Mouse (Mus musculus): Measurements from ENCODE around the gene Pde4c. TPM values are rescaled to one million over a fixed set of nuclear protein-coding genes. Genes with fewer than 3 reads are reported as not detected.

Gene Pde4c
- total RNA-seq, 2 experiments from 2014 or later = 0.56 to 0.66 TPM

DNA sequence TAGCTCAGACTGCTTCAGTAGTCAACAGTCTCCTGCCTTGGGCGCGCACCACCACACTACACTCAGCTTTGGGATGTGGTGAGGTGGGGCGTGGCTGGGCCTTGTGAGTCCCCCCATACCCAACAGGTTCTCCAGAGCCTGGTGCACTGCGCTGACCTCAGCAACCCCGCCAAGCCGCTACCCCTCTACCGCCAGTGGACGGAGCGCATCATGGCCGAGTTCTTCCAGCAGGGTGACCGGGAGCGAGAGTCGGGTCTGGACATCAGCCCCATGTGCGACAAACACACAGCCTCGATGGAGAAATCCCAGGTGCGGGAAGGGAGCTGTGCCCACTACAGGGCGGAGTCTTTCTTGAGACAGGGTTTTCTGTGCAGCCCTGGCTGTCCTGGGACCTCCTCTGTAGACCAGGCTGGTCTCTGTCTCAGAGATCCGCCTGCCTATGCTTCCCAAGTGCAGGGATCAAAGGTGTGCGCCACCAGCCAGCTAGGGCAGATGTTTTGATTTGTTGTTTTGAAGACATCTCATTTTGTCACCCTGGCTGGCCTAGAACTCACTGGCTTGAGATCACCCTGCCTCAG is 25.7 kb downstream of the Pde4c start:
- intact Hi-C loops (cut with DNase I) = no loop called here

DNA sequence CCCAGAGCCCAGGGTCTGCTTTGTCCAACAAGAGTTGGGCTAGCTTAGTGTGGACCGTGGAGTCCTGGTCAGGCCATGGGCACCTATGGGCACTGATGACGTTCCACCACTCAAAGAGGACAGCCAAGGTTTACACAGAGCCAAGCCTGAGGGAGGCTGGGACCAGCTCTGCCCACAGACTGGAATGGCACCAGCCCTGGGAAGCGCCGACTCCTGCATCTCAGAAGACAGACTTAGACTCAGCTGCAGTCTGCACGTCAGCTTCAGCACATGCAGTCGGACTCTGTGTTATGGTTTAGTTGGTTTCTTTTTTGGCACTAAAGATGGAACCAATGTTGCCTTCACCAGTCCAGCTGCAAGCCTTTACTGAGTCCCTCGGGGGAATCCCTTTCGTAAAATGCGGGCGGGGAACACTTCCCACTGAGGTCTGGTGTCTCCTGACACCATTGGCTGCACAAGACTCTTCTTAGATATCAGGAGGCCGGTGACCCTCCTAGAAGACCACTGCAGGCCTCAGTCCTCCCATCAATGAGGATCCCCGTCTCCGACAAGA is 26.7 kb downstream of the Pde4c start:
- intact Hi-C loops (cut with DNase I) = no loop called here
- DNase-seq = no peak

More for the DNA sequence above, 25.7 kb downstream of the Pde4c start:
- no peak for DNase-seq

DNA sequence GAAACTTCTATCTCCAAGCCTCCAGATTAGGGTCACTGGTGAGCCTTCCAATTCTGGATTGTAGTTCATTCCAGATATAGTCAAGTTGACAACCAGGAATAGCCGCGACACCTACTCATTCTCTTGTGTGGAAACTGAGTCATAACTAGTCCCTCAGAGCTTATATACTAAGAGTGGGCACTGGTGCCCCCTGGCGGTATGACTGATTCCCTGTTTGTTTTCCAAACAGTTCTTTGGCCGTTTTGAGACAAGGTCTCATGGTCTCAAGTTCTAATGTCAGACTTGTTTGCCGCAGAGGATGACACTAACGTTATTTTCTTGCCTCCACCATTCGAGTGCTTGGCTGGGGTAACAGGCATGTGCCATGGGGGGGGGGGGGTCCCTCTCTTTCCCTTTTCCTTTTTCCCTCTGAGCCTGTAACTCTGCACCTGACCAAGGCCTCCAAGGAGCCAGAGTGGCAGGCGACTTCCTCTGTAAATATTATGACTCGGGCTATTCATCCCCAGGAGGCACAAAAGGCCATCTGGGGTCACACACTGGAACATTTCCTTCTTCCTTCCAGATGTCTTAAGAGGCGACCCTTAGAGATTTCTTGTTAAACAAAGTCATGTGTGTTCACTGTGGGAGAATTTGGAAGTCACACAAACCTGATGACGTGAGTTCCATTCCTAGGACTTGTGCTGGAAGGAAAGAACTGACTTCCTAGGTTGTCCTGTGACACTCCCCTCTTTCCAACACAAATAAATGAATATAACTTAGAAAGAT is 28.7 kb downstream of the Pde4c start:
- DNase-seq = peak; percentile 79
- intact Hi-C loops (cut with DNase I) = loop anchor here (2.0 kb wide), 1 partner anchor 31 kb away; no protein-coding TSS in a partner anchor

DNA sequence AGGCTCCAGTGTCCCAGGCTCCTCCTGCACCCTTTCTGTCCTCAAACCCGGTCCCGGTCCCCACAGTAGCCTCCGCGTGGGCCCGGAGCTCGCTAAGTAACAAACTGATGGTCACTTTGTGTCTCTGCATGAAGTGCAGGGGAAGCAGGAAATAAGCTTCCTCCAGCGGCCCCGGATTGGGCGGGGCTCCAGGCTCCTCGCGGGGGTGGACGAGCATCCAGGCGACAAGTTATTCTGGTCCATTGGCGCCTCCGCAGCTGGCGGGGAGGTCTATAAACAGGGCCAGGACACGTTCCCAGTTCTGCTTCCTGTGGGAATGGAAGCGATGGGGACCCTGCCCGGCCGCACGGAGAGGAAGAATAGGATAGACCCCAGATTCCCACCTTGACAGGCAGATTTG is 29.6 kb downstream of the Pde4c start:
- peak; percentile 73 for DNase-seq
- intact Hi-C loops (cut with DNase I) = loop anchor here (2.0 kb wide), 1 partner anchor 32 kb away; no protein-coding TSS in a partner anchor

DNA sequence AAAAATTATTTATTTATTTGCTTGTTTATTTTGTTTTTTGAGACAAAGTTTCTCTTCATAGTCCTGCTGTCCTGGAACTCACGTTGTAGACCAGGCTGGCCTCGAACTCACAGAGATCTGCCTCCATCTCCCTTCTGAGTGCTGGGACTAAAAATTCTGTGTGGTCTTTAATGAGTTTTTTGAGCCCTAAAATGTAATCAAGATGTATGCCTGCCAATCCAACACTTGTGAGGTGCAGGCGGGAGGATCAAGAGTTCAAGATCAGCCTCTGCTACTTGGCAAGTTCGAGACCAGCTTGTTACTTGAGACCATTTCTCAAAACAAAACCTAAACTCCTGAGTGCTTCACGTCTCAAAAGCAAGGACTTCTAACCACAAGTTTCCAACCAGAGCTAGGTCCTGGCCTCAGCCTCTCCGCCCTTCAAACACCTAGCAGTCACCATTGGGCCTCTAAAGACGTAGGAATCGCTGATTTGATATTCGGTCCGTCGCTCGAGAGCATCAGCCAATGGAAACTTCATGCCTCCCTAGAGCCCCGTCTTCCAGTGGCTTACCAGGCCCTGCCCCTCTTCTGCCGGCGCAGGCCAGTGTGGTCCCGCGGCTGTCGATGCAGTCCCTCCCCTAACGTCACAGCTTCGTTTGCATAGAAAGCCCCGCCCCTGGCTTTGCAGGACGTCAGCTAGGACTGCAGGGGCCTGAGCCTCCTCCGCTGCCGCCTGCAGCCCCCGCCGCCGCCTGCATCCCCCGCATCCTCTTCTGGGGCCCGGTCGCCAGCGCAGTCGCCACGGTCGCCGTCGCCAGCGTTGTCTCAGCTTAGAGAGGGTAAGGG is 30.7 kb downstream of the Pde4c start, which contains the start of gene Rab3a:
Gene Rab3a, plus strand, starts transcription at position 637 of the 828 bp plus-strand sequence.
- intact Hi-C loops (cut with DNase I) = no loop called here
- DNase-seq = peak; percentile 98

DNA sequence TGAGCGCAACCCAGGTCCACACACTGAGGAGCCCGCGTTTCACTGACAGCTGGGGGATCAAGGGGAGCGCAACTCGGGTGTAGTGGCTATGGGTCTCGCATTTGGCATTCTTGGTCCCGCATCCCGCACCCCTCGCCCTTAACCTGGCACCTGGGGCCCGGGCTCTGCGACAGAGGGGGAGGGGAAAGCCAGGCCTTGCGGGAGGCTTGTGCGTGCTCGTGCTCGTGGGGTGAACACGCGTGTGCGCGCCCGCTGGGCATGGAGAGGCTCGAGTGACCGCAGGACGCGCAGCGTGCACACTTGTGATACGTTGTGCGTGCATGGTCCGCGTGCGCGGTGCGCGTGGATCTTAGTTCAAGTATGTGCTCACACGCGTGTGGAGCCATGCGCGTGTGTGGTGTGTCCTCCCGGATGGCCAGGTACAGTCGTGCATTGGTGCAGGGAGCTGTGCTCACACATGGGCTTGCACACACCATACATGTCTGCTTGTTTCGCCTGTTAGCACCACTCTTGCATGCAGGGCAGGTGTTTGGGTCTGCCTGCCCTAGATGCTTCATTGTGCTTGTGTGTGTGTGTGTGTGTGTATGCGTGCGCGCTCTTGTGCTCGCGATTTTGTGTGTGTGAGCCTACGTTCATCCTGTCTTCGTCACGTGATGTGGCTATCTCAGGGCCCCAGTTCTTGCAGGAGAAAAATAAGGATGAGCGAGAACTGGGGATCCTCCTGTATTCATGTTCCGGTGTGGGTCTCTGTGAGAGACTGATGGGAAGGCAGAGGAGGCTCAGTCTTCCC is 31.5 kb downstream of the Pde4c start:
- intact Hi-C loops (cut with DNase I) = no loop called here
- DNase-seq = peak; percentile 81

DNA sequence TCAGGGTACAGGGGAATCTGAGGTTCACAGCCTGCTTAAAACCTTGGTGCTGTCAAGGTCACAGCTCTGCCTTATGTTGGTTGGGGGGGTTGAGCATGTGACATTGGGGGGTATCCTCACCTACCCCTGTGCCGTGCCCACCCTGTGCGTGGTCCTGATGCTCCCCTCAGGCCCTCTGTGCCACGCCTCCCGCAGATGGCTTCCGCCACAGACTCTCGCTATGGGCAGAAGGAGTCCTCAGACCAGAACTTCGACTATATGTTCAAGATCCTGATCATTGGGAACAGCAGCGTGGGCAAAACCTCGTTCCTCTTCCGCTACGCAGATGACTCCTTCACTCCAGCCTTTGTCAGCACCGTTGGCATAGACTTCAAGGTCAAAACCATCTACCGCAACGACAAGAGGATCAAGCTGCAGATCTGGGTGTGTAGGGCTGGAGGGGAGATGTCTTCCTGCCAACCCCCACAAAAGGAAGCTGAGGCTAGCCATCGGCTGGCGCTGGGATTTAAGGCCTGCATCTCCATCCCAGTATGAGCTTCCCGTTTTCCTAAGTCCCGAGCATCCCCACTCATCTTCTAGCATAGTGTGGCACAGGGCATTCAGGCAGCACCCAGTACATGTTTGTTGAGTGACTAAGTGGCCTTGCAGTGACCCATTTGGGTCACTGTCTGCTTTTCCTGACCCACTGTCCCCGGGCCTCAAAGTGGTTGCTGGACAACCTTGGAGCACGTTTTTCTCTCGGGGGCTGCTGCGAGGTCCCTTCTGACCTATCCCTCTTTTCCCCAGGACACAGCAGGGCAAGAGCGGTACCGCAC is 32.3 kb downstream of the Pde4c start:
- peak; percentile 12 for DNase-seq
- intact Hi-C loops (cut with DNase I) = no loop called here

DNA sequence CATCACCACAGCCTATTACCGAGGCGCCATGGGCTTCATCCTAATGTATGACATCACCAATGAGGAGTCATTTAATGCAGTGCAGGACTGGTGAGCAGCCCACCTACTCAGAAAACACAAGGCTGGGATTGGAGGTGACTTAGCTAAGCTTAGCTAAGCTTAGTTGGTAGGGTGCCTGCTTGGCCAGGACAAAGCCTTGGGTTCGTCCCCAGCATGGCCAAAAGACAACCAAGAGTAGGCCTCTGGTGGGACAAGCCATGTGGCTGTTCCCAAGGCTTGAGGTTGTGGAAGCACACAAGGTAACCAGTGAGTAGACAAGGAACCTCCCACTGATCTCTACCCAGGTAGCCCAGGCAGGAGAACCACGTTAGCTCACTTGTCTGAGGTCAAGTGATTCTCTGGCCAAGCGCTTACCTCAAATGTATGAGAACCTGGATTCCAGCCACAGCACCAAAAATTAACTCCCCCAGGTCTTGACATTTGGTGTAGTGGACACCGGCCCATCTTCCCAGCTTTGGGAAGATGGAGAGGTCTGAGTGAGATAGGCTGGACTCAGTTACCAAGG is 33.0 kb downstream of the Pde4c start:
- intact Hi-C loops (cut with DNase I) = no loop called here
- no peak for DNase-seq

DNA sequence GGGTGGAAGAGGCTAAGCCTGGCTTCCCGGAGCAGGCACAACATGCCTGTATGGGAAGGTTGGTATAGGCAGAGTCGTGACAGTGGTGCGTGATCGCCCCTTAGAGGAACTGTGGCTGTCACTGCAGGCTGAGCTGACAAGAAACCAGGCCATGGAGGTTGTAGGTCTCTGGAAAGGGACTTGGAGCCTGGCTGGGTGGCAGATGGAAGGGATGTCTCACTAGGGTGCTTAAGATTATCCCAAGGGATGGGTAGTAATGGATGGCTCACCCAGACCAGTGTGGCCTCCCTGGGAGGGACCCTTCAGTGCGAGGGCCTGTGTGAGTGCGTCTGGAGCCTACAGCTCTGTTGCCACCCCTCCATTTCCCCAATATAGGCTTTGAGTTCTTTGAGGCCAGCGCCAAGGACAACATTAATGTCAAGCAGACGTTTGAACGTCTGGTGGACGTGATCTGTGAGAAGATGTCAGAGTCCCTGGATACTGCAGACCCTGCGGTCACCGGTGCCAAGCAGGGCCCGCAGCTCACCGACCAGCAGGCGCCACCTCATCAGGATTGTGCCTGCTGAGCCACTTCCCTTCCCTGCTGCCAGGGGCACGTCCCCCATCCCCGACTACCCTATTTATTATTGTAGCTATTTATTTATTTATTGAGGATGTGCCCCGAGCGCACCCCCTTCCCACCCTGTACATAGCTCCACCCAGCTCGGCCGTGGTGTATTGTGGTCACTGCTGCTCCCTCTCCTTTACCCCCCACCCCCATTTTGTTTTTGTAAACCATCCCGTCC is 34.2 kb downstream of the Pde4c start:
- intact Hi-C loops (cut with DNase I) = no loop called here
- peak; percentile 67 for DNase-seq

DNA sequence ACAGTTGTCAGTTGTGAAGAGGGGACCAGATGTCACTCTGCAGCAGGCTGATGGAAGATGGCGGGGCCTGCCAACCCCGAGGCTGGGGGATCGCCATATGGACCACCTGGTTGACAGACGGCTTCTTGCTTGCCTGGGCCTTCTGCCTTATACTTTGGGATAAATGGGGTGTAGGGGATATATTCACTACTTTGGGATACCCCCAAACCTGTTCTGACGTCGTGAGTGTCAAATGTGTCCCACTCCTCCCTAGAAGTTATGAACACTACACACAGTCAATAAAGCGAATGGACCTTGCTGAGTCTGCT is 34.7 kb downstream of the Pde4c start:
- peak; percentile 90 for DNase-seq
- intact Hi-C loops (cut with DNase I) = no loop called here

DNA sequence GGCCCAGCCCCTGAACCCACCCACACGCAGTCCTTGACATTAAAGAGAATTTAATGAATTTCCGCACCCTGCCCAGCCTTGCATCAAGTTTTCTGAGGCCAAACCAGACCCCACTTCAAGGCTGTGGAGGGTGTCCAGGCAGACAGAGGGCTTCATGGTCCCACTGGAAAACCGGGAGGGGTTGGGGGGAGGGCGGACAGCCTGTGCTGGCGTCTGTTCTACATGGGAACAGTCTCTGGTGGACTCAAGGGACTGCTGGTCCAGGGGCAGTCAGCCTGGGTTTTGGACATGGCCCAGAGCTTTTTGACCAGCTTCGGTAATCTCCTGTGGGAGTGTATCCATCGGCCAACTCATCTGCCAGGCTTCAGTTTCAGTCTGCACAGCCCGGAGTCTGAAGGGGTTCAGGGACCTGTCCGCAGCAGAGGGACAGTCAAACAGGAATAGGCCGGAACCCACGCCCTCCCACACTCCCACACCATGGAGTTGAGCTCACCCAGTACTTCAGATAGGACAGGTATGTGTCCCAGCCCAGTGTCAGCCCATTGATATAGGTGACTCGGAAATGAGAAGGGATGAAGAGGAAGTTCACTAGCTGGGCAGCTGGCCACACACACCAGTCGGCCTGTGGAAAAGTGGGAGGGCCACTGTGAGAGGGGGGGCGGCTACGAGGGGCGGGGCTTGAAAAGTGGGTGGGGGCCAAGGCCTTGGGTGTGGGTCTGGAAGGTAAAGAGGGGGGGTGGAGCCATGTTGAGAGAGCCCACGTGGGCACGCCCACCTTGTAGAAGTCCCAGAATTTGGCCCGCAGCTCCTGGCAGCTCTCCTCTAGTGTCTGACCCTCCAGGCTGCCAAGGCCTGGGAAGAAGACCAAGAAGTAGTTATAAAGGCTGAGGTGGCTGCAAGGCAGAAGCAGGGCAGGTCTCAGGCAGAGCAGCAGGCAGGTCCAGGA is 35.4 kb downstream of the Pde4c start:
- intact Hi-C loops (cut with DNase I) = no loop called here
- DNase-seq = peak; percentile 89

DNA sequence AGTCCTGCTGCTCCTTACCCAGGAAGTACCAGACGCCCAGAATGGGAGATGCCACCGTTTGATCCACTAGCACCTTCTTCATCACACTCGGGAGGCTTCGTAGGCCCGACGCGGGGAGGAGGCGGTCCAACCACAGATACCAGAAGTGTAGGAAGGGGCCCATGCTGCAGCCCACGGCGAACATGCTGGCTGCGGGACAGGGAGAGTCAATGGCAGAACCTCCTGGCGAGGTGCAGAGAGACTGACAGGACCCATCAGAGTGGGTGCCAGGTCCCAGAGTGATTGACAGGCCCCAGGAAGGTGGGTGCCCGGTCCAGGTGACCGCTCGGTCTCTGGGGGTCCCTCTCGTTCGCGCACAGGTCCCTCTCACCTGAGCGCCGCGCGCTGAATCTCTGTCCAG is 36.8 kb downstream of the Pde4c start:
- intact Hi-C loops (cut with DNase I) = no loop called here

DNA sequence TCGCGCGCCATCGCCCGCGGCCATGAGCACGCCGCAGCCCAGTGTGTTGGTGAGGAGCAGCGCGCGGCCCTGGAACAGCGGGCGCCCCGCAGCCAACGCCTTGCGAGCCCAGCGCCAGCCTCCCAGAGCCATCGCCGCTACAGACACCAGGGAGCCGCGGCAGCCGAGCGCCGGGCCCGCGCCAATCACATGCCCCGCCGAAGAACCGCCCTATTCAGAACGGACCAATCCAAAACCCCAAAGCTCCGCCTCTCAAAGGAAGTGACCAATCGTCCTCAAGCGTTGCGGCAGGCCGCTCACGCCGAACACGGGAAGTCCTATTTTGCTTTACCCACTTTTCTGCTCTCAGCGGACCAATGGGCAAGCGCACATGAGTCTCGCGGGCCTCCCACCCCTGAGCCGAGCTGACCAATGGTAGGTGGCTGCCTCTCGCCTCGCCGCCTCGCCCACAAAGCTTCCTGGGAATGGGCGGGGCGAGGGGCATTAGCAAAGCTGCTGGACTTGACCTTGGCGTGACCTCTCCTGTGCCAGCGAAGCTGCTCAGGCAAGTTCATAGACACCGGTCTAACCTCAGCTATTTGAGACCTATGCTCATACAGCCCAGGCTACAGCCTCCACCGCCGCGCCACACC is 37.4 kb downstream of the Pde4c start, which contains the start of gene Mpv17l2:
Gene Mpv17l2, minus strand, starts transcription at position 172 of the 632 bp plus-strand sequence.
- intact Hi-C loops (cut with DNase I) = no loop called here

More for the DNA sequence above, 36.8 kb downstream of the Pde4c start:
- no peak for DNase-seq

DNA sequence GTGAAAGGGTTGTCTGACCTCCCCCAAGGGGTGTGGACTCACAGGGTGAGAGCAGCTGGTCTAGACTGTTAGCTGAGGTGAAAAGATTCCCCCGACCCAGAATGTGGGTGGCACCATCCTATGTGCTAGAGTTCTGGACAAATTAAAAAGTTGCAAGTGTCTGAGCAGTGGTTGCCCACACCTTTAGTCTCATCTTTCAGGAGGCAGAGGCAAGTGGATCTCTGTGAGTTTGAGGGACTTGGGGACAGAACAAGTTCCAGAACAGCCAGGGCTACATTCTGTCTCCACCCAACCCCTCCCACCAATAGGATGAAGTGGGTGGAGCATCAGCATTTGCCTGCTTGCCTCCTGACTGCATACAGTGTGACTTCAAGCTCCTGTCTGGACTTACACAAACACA is 38.6 kb downstream of the Pde4c start:
- intact Hi-C loops (cut with DNase I) = no loop called here

More for the DNA sequence above, 37.4 kb downstream of the Pde4c start, which contains the start of gene Mpv17l2:
- peak; percentile 94 for DNase-seq

DNA sequence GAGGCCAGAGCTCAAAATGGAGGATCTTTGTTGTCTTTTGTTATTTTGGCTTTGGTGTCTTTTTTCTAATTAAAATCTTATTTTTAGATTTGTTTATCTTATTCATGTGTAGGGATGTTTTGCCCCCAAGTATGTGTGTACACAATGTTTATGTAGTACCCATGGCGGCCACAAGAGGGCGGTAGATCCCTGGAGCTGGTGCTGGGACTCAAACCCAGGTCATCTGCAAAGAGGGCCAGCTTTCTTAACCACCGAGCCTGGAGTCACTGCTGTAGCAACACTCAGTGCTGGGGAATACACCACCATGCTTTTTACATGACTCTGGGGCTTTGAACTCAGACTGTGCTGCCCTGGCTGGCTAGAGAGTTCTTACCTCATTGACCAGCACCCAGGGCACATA is 39.8 kb downstream of the Pde4c start:
- DNase-seq = peak; percentile 69
- intact Hi-C loops (cut with DNase I) = no loop called here

More for the DNA sequence above, 38.6 kb downstream of the Pde4c start:
- DNase-seq = no peak

DNA sequence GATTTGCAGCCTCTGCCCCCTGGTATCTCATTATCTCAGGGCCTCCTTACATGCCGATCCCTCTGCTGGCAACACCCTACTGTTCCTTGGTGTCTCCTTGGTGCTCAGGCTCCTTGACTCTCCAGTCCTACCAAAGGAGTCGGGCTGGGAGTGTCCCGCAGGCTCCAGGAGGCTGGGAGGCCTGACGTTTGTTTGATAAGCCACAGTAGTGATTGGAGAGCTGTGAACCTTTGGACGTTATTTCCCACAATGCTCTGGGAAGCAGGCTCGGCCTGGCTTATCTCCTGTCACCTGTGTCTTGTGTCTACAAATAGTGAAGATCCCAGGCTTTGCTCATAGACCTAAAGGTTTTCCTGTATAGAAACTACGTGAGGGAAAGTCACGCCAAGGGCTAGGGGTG is 40.5 kb downstream of the Pde4c start:
- intact Hi-C loops (cut with DNase I) = no loop called here
- no peak for DNase-seq

DNA sequence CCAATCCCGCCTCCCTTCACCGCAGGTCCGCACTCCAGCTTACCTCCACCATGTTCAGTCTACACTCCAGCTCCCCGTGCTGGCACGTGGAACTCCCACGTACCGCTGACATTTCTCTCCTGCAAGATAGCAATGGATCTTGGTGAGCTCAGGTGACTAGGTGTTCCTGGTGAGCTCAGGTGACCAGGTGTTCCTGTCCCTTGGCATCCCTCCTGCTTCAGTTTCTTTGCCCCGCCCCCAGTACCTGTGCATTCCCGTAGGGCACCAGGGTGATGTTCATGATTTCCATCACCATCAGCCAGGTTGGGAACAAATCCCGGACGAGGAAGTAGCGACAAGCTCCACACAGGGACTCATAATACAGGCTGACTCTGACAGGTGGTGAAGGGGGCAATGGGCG is 41.2 kb downstream of the Pde4c start:
- DNase-seq = no peak
- intact Hi-C loops (cut with DNase I) = no loop called here
